Mouse (Mus musculus) heart, adult 18-20 months (tissue): ENCODE results near the gene Rps26. TPM values are rescaled to one million over a fixed set of nuclear protein-coding genes. Genes with fewer than 3 reads are reported as not detected.

Source experiments
- DNase-seq, 2 experiments: peaks; one replicate each; pipeline ENCODE4 v3.0.0; 2021 to 2022; ENCODE audit warnings: mixed read lengths in 1 of 2
- long read RNA-seq, 2 experiments: library from polyadenylated mRNA; stranded (forward); transcript quantifications; one replicate each; pipeline ENCODE4 v2.0.0; 2021
- total RNA-seq, 2 experiments: library from RNA; stranded (reverse); gene quantifications; 2 replicates each; pipeline ENCODE4 v1.2.3; 2021

Gene Rps26
- total RNA-seq, result 100 to 1,000 TPM; 257 to 282 TPM
- long read RNA-seq, experiment 1, transcript Rps26-201 (4 exons, 681 nt), result major isoform, 213 of 218 reads
- long read RNA-seq, experiment 1, partial matches to known transcripts, result 3 of 218 reads
- long read RNA-seq, experiment 1, other reads (novel, unspliced or antisense), result 1 of 218 reads
- long read RNA-seq, experiment 2, transcript Rps26-201 (4 exons, 681 nt), result major isoform, 185 of 197 reads
- long read RNA-seq, experiment 2, transcript Rps26-202 (3 exons, 596 nt), result minor isoform, 6 of 197 reads
- long read RNA-seq, experiment 2, partial matches to known transcripts, result 5 of 197 reads
- long read RNA-seq, experiment 2, other reads (novel, unspliced or antisense), result 1 of 197 reads

GRCm38 (mm10) chr10:128626311-128627310 is at the start of gene Rps26:
Rps26 (minus strand) TSS chr10:128626747.
- DNase-seq, result peak; percentile 94 to 97

GRCm38 (mm10) chr10:128674469-128675008 is 48.0 kb upstream of the Rps26 start:
- peak; percentile 42 to 53 for DNase-seq

- peak; percentile 89 to 91 for DNase-seq
Measured at GRCm38 (mm10) chr10:128673763-128674468, 47.4 kb upstream of the Rps26 start, which contains the start of gene Suox. Suox (minus strand) TSS chr10:128674073.

GRCm38 (mm10) chr10:128671148-128671547 is 44.6 kb upstream of the Rps26 start:
- no peak for DNase-seq

DNA sequence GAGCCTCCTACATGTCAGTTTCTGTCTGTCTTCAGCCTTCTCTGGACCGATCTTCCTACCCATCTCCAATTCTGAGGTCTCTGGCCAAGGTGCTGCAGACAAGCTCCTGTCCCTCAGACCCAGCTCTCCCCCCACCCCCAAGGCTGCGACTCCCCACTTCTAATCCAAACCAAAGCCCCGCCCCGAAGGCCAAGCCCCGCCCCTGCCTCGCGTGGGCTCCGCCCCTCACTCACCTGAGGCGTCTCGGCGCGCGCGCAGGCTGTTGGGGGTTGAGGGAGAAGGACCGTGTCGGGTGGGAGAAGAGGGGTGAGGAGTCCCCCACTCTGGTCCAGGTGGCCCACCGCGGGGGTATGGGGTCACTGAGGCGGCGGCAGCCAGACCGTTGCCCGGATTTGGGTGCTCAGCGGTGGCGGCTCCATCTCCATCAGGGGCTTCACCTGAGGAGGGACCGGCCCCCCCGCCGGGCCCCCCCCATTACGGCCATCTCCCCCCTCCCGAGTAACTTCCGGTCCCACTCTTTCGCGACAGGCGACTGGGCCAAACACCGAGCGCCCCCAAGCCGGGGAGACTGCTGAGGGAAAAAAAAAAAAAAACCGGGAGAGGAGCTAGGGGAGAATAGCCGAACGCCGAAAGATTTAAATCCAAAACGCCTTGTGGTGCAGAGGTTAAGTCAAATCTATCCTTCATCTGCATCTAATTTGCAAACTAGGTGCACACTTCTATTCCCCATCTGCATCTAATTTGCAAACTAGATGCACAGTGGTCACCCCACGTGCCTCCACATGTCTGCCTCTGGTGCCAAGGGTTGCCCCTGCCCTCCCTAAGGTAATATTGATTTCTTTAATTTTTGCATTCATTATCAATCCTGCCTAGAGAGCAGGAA is 42.5 kb upstream of the Rps26 start:
- DNase-seq, result peak in 1 of 2 experiments; percentile 48

- no peak for DNase-seq
Measured at GRCm38 (mm10) chr10:128665806-128666205, 39.3 kb upstream of the Rps26 start.

GRCm38 (mm10) chr10:128665307-128665706 is 38.8 kb upstream of the Rps26 start:
- no peak for DNase-seq

DNA sequence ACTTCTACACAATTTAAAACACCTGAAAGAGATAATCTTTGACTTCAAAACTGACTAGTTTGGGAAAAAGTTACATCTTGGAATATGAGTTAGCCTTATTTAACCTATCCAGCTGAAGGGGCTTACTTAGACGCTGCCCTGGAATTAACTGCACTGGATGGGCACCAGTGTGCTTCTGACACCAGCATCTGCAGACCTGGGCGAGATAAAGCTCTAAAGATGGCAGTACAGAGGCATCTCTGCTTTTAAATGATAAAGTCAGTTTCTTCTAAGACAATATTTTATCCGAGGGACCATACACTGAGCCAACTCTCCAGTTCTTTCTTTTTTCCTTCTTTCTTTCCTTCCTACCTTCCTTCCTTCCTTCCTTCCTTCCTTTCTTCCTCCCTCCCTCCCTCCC is 38.3 kb upstream of the Rps26 start:
- no peak for DNase-seq

- no peak for DNase-seq
Measured at GRCm38 (mm10) chr10:128663441-128664220, 37.1 kb upstream of the Rps26 start.

GRCm38 (mm10) chr10:128662465-128662864 is 35.9 kb upstream of the Rps26 start:
- no peak for DNase-seq

DNA sequence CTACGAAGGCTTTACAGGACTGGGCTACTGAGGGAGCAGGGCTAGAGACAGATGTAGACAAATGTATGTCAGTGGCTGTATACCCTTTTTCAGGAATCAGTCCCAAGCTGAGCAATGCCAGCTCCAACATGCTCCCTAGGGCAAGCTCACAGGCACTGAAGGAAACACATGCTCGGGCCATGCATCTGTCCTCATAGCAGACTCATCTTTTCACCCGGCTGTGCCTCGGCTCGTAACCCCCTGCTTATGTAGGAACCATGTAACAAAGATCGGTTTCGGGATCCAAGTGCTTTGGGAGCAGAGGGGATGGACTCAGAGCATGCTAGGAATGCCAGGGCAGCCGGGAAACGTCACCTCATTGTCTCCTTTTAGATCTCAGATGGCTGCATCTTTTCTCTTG is 32.9 kb upstream of the Rps26 start:
- DNase-seq, result no peak

DNA sequence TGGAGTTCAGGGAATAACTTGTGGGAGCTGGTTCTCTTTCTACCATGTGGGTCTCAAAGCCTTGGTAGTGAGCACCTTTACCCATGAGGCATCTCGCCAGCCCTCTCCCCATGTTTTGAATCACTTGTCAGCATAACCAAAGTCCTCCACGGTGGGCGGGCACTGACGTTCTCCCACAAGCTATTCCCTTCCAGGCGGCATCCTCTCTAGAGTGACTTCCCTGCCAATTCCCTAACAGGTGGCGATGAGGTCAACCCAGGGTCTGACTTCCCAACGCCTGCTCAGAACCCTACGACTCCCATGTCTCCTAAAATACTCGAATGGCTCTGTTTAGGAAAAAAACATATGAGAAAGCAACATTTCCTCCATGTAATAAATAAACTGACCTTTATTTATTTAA is 31.3 kb upstream of the Rps26 start:
- DNase-seq, result no peak

- DNase-seq, result no peak
Measured at GRCm38 (mm10) chr10:128656731-128657130, 30.2 kb upstream of the Rps26 start.

DNA sequence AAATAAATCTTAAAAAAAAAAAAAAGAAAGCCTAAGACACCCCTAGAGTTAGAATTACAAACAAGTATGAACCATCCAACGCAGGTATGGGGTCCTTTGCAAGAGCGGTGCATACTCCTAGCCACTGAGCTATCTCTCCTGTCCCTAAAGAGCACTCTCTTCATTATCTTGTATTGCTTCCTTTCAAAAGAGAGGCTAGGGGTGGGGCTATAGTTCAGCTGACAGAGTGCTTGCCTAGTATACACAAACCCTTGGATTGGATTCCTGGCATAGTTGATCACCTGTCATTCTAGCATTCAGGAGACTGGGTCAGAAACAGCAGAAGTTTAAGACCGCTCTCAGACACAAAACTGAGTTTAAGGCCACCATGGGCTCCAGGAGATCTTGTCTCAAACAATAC is 28.7 kb upstream of the Rps26 start:
- no peak for DNase-seq

GRCm38 (mm10) chr10:128653866-128654265 is 27.3 kb upstream of the Rps26 start:
- no peak for DNase-seq

GRCm38 (mm10) chr10:128646139-128647089 is 19.9 kb upstream of the Rps26 start:
- DNase-seq, result peak; percentile 46 to 48

DNA sequence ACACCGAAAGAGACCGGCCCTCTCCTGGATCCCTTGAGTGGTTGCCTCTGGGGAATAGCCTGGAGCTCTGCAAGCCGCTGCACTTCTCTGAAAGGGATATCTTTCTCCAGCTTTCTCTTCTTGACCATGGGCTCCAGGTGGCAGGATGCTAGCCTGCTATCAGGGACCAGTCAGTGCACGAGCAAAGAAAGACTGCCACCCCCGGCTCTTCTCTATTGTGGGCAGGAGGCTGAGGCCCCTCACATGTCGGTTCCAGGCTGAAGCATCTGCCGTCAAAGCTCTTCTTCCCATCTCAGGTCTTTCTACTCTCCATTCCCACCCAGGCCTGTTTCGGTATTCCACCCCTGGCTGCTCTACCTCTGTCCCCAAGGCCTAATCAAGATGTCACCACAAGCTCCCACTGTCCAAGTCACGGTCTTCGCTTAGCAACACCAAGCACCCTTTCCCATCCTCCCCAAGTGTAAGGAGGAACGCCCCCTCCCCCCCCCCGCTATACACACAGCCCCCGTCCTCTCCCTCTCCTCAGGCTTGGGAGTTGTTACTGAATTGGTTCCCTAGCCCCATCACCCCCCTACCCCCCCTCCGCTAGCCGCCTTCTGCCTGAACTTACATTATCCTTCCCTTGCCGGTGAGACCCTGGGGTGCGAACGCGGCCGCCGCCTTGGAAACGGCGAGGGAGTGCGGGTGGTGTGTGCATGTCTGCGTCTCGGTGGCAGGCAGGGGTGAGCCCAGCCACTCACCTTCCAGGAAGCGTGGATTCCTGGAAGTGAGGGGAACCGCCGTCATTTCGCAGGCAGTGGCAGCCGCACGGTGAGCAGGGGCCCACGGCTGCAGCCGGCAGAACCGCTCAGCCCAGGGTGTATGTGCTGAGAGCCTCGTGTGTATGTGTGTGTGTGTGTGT is 18.8 kb upstream of the Rps26 start, which contains the start of gene Ikzf4:
Gene Ikzf4 (minus strand): TSS at position 881 of the 901 bp plus-strand sequence.
- peak; percentile 35 to 51 for DNase-seq

- DNase-seq, result no peak
Measured at GRCm38 (mm10) chr10:128642749-128643148, 16.2 kb upstream of the Rps26 start.
